Mouse (Mus musculus) stomach, postnatal 0 days (tissue): Measurements from ENCODE around the gene Pdlim7.

Source experiments
- CTCF ChIP-seq: IDR thresholded peaks from 2 replicates; pipeline ENCODE4 v1.5.1; 2016; ENCODE audit warnings: antibody characterized with exemption, low read depth, mild to moderate bottlenecking, moderate library complexity
- EP300 ChIP-seq: optimal IDR thresholded peaks from 2 replicates; pipeline ENCODE3; 2016; ENCODE audit warnings: antibody characterized with exemption

GRCm38 (mm10) chr13:55508531-55508930, 4.9 kb downstream of the Pdlim7 start:
- no peak for TF ChIP-seq EP300
- no peak for TF ChIP-seq CTCF
